Mouse (Mus musculus): ENCODE results near the gene Col4a3bp.

- TF ChIP-seq IRF4 (IDR thresholded peaks at IDR 0.05; ENCODE audit: low read depth, low read length) (no peak), ETS1 (conservative IDR thresholded peaks at IDR 0.05; ENCODE audit: low read depth, low read length) (no peak), CTCF (conservative IDR thresholded peaks at IDR 0.05 in 1 of 2, IDR thresholded peaks at IDR 0.05 in 1 of 2; ENCODE audit: low read depth in 2 of 2, low read length in 2 of 2) (no peak), JUND (conservative IDR thresholded peaks at IDR 0.05; ENCODE audit: low read depth, low read length) (no peak), MXI1 (IDR thresholded peaks at IDR 0.05; ENCODE audit: low read depth, low read length) (no peak), SIN3A (IDR thresholded peaks at IDR 0.05; ENCODE audit: low read length) (no peak), MAZ (IDR thresholded peaks at IDR 0.05; ENCODE audit: low read depth, low read length) (no peak), EP300 (IDR thresholded peaks at IDR 0.05; ENCODE audit: low read length) (no peak), KAT2A (IDR thresholded peaks at IDR 0.05; ENCODE audit: insufficient replicate concordance, low read length) (no peak)
These were observed 116.5 kb downstream of the Col4a3bp start for GRCm38 (mm10) chr13:96658936-96659335.

All from CH12.LX (cell line).